Mouse (Mus musculus): ENCODE measurements around the gene Rhd. TPM values are rescaled to one million over a fixed set of nuclear protein-coding genes. Genes with fewer than 3 reads are reported as not detected.

Rhd gene
- total and polyA plus RNA-seq, 3 experiments: 0.79 to 1.3 (median 1.1) TPM

- no peaks in the 10 kb centered on the region for H3K27me3 ChIP-seq (replicated peaks)
- peaks cover 14% of the 10 kb centered on the region for H3K79me2 ChIP-seq (replicated peaks; ENCODE audit: control insufficient read depth, extremely low read depth, insufficient read depth, poor library complexity, severe bottlenecking)
- TF ChIP-seq MAFK (IDR thresholded peaks at IDR 0.05; ENCODE audit: insufficient replicate concordance, low read length) (no peak), KAT2A (IDR thresholded peaks at IDR 0.05; ENCODE audit: insufficient replicate concordance, low read length) (no peak), GABPA (IDR thresholded peaks at IDR 0.05; ENCODE audit: insufficient replicate concordance, low read depth, low read length) (no peak), ZNF384 (IDR thresholded peaks at IDR 0.05; ENCODE audit: low read depth, low read length) (no peak), CTCF (conservative IDR thresholded peaks at IDR 0.05 in 1 of 2, IDR thresholded peaks at IDR 0.05 in 1 of 2; ENCODE audit: low read depth in 2 of 2, low read length in 2 of 2) (no peak), MEF2A (IDR thresholded peaks at IDR 0.05; ENCODE audit: borderline replicate concordance, low read depth, low read length) (no peak), ZC3H11A (IDR thresholded peaks at IDR 0.05; ENCODE audit: low read depth, low read length) (no peak), POLR2A (IDR thresholded peaks at IDR 0.05; ENCODE audit: low read depth, low read length) (no peak), NELFE (IDR thresholded peaks at IDR 0.05; ENCODE audit: low read depth, low read length) (no peak), POLR2AphosphoS2 (IDR thresholded peaks at IDR 0.05; ENCODE audit: low read depth, low read length) (no peak), SMC3 (IDR thresholded peaks at IDR 0.05; ENCODE audit: low read depth, low read length) (no peak), MYC (IDR thresholded peaks at IDR 0.05; ENCODE audit: low read depth, low read length) (no peak), NRF1 (IDR thresholded peaks at IDR 0.05; ENCODE audit: low read depth, low read length) (no peak), SIN3A (IDR thresholded peaks at IDR 0.05; ENCODE audit: low read length) (no peak), RAD21 (IDR thresholded peaks at IDR 0.05; ENCODE audit: low read depth, low read length) (no peak), BHLHE40 (IDR thresholded peaks at IDR 0.05; ENCODE audit: low read depth, low read length) (no peak), EP300 (IDR thresholded peaks at IDR 0.05; ENCODE audit: low read length) (no peak), MAX (IDR thresholded peaks at IDR 0.05; ENCODE audit: low read length) (no peak), ZKSCAN1 (IDR thresholded peaks at IDR 0.05; ENCODE audit: borderline replicate concordance, low read depth, low read length) (no peak)
- H3K4me2 ChIP-seq (ENCODE audit: insufficient read depth, low read depth, poor library complexity, severe bottlenecking): peak overlapping the region; percentile 64; the same call in 1 of the 2 replicates
- H3K4me1 ChIP-seq (ENCODE audit: control insufficient read depth in 1 of 2, insufficient read depth in 2 of 2): peaks cover 9 to 48% of the 10 kb centered on the region in 2 experiments
- 0 out of 2 replicates have a peak overlapping the region, but pooled peaks have one; percentile 16 for H3K9ac ChIP-seq (ENCODE audit: insufficient read depth, low read depth)
- H3K27ac ChIP-seq (ENCODE audit: insufficient read depth, low read depth): no peak overlapping the region; the same call in 1 of the 2 replicates
- no peak for DNase-seq (ENCODE audit: extremely low read depth)
- H3K4me3 ChIP-seq (replicated peaks in 1 of 3; ENCODE audit: low read depth in 2 of 3, low read length in 2 of 3, poor library complexity in 1 of 3): peak overlapping the region; percentile 75 to 100 (median 93)
- dilution Hi-C loops (cut with MboI; ENCODE audit: extremely low pct_ligation_motif_present, extremely low pct_unique_long_range_greater_than_20kb, low sequenced_read_pairs) (no loop called here), in situ Hi-C loops (cut with MboI; ENCODE audit: low pct_ligation_motif_present, low pct_unique_long_range_greater_than_20kb, low sequenced_read_pairs) (no loop called here)
- H3K9me3 ChIP-seq (replicated peaks; ENCODE audit: low read length): no peaks in the 10 kb centered on the region
- peaks cover 0 to 7% of the 10 kb centered on the region in 2 experiments for H3K36me3 ChIP-seq (replicated peaks in 1 of 2; ENCODE audit: control insufficient read depth in 1 of 2, insufficient read depth in 1 of 2, low read length in 1 of 2)
These were observed 51.1 kb downstream of the Rhd start for GRCm38 (mm10) chr4:134915223-134916050.

GRCm38 (mm10) chr4:134917194-134917593, 52.9 kb downstream of the Rhd start:
- TF ChIP-seq POLR2AphosphoS2 (IDR thresholded peaks at IDR 0.05; ENCODE audit: low read depth, low read length): no peak
- peak; percentile 57; the same call in 1 of the 2 replicates for TF ChIP-seq IRF4 (IDR thresholded peaks at IDR 0.05; ENCODE audit: low read depth, low read length)
- no peaks in the 10 kb centered on the region for H3K9me3 ChIP-seq (replicated peaks; ENCODE audit: low read length)
- no peaks in the 10 kb centered on the region for H3K36me3 ChIP-seq (replicated peaks in 1 of 2; ENCODE audit: control insufficient read depth in 1 of 2, insufficient read depth in 1 of 2, low read length in 1 of 2)
- H3K4me2 ChIP-seq (ENCODE audit: insufficient read depth, low read depth, poor library complexity, severe bottlenecking): no peak overlapping the region
- H3K4me3 ChIP-seq (replicated peaks in 1 of 3; ENCODE audit: low read depth in 2 of 3, low read length in 2 of 3, poor library complexity in 1 of 3): no peak overlapping the region
- H3K79me2 ChIP-seq (replicated peaks; ENCODE audit: control insufficient read depth, extremely low read depth, insufficient read depth, poor library complexity, severe bottlenecking): peaks cover 14% of the 10 kb centered on the region
- peaks cover 9 to 58% of the 10 kb centered on the region in 2 experiments for H3K4me1 ChIP-seq (ENCODE audit: control insufficient read depth in 1 of 2, insufficient read depth in 2 of 2)
- dilution Hi-C loops (cut with MboI; ENCODE audit: extremely low pct_ligation_motif_present, extremely low pct_unique_long_range_greater_than_20kb, low sequenced_read_pairs): no loop called here
- no peak overlapping the region for H3K9ac ChIP-seq (ENCODE audit: insufficient read depth, low read depth)
- no peak for DNase-seq (ENCODE audit: extremely low read depth)
- no peak overlapping the region for H3K27ac ChIP-seq (ENCODE audit: insufficient read depth, low read depth)
- H3K27me3 ChIP-seq (replicated peaks): no peaks in the 10 kb centered on the region
- in situ Hi-C loops (cut with MboI; ENCODE audit: low pct_ligation_motif_present, low pct_unique_long_range_greater_than_20kb, low sequenced_read_pairs): no loop called here

All from CH12.LX (cell line).